In the genomic region with DNA sequence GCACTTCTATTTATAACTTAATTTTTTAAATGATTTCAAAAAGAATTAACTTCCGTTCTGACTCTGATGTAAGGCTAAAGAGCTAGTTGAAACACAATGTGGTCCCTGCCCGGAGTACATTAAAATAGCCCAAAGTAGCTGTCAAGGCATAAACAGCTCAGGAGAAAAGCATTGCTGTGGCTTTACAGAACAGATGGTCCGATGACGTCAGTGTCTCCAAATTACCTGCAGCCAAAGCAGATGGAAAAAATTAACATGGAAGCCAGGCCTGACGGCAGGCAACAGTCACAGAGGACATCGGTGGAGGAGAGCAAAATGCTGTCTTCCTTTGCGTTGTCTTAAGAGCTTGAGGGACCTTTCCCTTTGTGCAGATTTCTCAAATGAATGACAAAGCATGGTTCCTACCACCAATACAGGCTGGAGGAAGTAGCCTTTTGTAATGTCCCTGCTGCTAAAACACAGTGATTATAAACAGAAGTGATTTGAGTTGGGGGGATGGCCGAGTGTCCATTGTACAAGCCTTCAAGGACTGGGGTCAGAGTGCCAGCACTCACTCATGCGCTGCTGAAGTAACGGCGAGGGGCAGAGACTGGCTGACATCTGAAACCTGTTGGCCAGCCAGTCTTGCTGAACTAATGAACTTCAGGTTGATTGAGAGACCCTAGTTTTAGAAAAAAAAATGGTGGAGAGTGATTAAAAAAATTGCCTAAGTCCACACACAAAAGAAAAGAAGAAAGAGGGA, we compare ENCODE assay signal across 9 mouse cellular contexts.
DNase-seq lines count a peak whose midpoint lies in the region; ATAC-seq lines count a peak whose summit lies in the region.
"Had no signal": no experiment of that assay in that cellular context is flagged by ENCODE, and none has a peak within 500 bp of the region (broad histone marks: within the 10 kb centered on the region; RNA-seq: fewer than 3 reads in every experiment).

No protein-coding gene starts in this region.

- no peak overlapping the region for H3K4me3 ChIP-seq in liver, embryonic 11.5 days (ENCODE audit: low read depth, low read length)
- H3K4me3 ChIP-seq: heart, embryonic 13.5 days had no signal

- 0 out of 2 replicates have a peak, but pooled peaks cover 2% of the 10 kb centered on the region for H3K4me1 ChIP-seq in liver, embryonic 11.5 days (replicated peaks; ENCODE audit: control insufficient read depth, insufficient read depth, low read length)
- H3K4me1 ChIP-seq: heart, embryonic 13.5 days had no signal

- H3K36me3 ChIP-seq in liver, embryonic 11.5 days (ENCODE audit: control insufficient read depth, insufficient read depth, low read length), result no peaks in the 10 kb centered on the region
- H3K36me3 ChIP-seq: heart, embryonic 13.5 days had no signal

- no peaks in the 10 kb centered on the region for H3K27me3 ChIP-seq in liver, embryonic 11.5 days (replicated peaks; ENCODE audit: control insufficient read depth, insufficient read depth, low read length)
- H3K27me3 ChIP-seq: heart, embryonic 13.5 days had no signal

- no peaks in the 10 kb centered on the region for H3K9me3 ChIP-seq in liver, embryonic 11.5 days (ENCODE audit: control insufficient read depth, low read length)
- H3K9me3 ChIP-seq: heart, embryonic 13.5 days had no signal

- no peak for ATAC-seq in liver, embryonic 11.5 days (replicated peaks; ENCODE audit: low FRiP score)

- H3K27ac ChIP-seq in liver, embryonic 11.5 days (ENCODE audit: low read depth, low read length), result no peak overlapping the region
- H3K27ac ChIP-seq: heart, embryonic 13.5 days had no signal

- DNase-seq in layer of hippocampus, adult 11-12 months (ENCODE audit: low spot score), result peak; percentile 56
- DNase-seq in layer of hippocampus, postnatal 25 days (ENCODE audit: extremely low spot score in 1 of 2, low spot score in 1 of 2), result no peak
- DNase-seq in embryo, embryonic 9.5 days (ENCODE audit: extremely low spot score), result peak; percentile 42
- peak; percentile 62 to 64 for DNase-seq in layer of hippocampus, adult 8-10 months (ENCODE audit: low spot score in 2 of 2)
- DNase-seq in retina, postnatal 7 days (ENCODE audit: low read depth, low spot score), result peak; percentile 21
- DNase-seq in liver, embryonic 11.5 days (ENCODE audit: low spot score), result no peak
- no peak for DNase-seq in kidney, adult 8-10 months
- DNase-seq in gastrocnemius, postnatal 25 days, result no peak

- no peak overlapping the region for H3K4me2 ChIP-seq in liver, embryonic 11.5 days
- H3K4me2 ChIP-seq: heart, embryonic 13.5 days had no signal

- WGBS in liver, embryonic 11.5 days, result 74% methylated on average over 11 of the region's 11 CpGs

- no peak overlapping the region for H3K9ac ChIP-seq in liver, embryonic 11.5 days (ENCODE audit: low read depth, low read length)
- H3K9ac ChIP-seq: heart, embryonic 13.5 days had no signal

Comparison
In these comparisons a context has a peak if more than half of its experiments do, and no peak if none do; other contexts are left out.
1. DNase-seq: peak in layer of hippocampus, adult 11-12 months (single experiment), embryo, embryonic 9.5 days (single experiment), layer of hippocampus, adult 8-10 months (2 of 2) and retina, postnatal 7 days (single experiment); none in layer of hippocampus, postnatal 25 days (0 of 2), liver, embryonic 11.5 days (single experiment), kidney, adult 8-10 months (0 of 2) and gastrocnemius, postnatal 25 days (single experiment).